Mouse (Mus musculus) myocyte (in vitro differentiated cells): ENCODE measurements around the gene Hes7. TPM values are rescaled to one million over a fixed set of nuclear protein-coding genes. Genes with fewer than 3 reads are reported as not detected.

Source experiments
- H3K27me3 ChIP-seq: one replicate; pipeline ENCODE4 v1.6.1; 2011; ENCODE audit not compliant: control insufficient read depth, insufficient read depth, insufficient read length
- H3K36me3 ChIP-seq: one replicate; pipeline ENCODE4 v1.6.1; 2011; ENCODE audit not compliant: control insufficient read depth, insufficient read depth
- H3K4me2 ChIP-seq: one replicate; pipeline ENCODE4 v1.6.1; 2011; ENCODE audit warnings: low read depth, control low read depth
- H3K4me3 ChIP-seq: one replicate; pipeline ENCODE4 v1.5.1; 2011; ENCODE audit warnings: mild to moderate bottlenecking, control low read depth, moderate library complexity
- H3K79me2 ChIP-seq: one replicate; pipeline ENCODE4 v1.6.1; 2011; ENCODE audit not compliant: control insufficient read depth, insufficient read depth
- H3ac ChIP-seq: one replicate; pipeline ENCODE4 v1.6.1; 2011; ENCODE audit not compliant: control insufficient read depth, insufficient read length
- CEBPB ChIP-seq: IDR thresholded peaks from 2 replicates; pipeline ENCODE4 v1.6.1; 2011; ENCODE audit warnings: mild to moderate bottlenecking, moderate library complexity; ENCODE audit not compliant: poor library complexity, insufficient read depth, severe bottlenecking
- E2F4 ChIP-seq: IDR thresholded peaks from one replicate; pipeline ENCODE4 v1.6.1; 2011; ENCODE audit warnings: mild to moderate bottlenecking, control low read depth, moderate library complexity; ENCODE audit not compliant: insufficient read depth
- MAX ChIP-seq: IDR thresholded peaks from one replicate; pipeline ENCODE4 v1.6.1; 2011; ENCODE audit warnings: low read depth, mild to moderate bottlenecking, control low read depth
- MYOD1 ChIP-seq, 3 experiments: IDR thresholded peaks; one replicate each; pipeline ENCODE4 v1.6.1; 2011; ENCODE audit warnings: control low read depth in 2 of 3, low read depth in 2 of 3, mild to moderate bottlenecking in 2 of 3, moderate library complexity in 1 of 3; ENCODE audit not compliant: insufficient read length in 2 of 3, control insufficient read depth in 1 of 3
- MYOG ChIP-seq, 3 experiments: IDR thresholded peaks; one replicate each; pipeline ENCODE4 v1.6.1; 2011; ENCODE audit warnings: control low read depth in 2 of 3, low read depth in 2 of 3, mild to moderate bottlenecking in 2 of 3; ENCODE audit not compliant: insufficient read length in 2 of 3, control insufficient read depth in 1 of 3, insufficient read depth in 1 of 3
- POLR2A ChIP-seq: IDR thresholded peaks from one replicate; pipeline ENCODE4 v1.6.1; 2011; ENCODE audit warnings: low read depth, mild to moderate bottlenecking, control low read depth, moderate library complexity; ENCODE audit not compliant: insufficient read length
- POLR2AphosphoS2 ChIP-seq: IDR thresholded peaks from one replicate; pipeline ENCODE4 v1.6.1; 2011; ENCODE audit warnings: low read depth, control low read depth; ENCODE audit not compliant: insufficient read length
- REST ChIP-seq: IDR thresholded peaks from one replicate; pipeline ENCODE4 v1.6.1; 2011; ENCODE audit warnings: mild to moderate bottlenecking, control low read depth, moderate library complexity; ENCODE audit not compliant: insufficient read depth, insufficient read length
- SRF ChIP-seq: IDR thresholded peaks from one replicate; pipeline ENCODE4 v1.6.1; 2011; ENCODE audit warnings: low read depth; ENCODE audit not compliant: control insufficient read depth, insufficient read length
- TCF12 ChIP-seq: IDR thresholded peaks from one replicate; pipeline ENCODE4 v1.6.1; 2011; ENCODE audit warnings: mild to moderate bottlenecking, control low read depth; ENCODE audit not compliant: poor library complexity, insufficient read depth, severe bottlenecking
- TCF3 ChIP-seq: IDR thresholded peaks from one replicate; pipeline ENCODE4 v1.6.1; 2011; ENCODE audit warnings: low read depth, control low read depth; ENCODE audit not compliant: insufficient read length
- USF1 ChIP-seq: IDR thresholded peaks from one replicate; pipeline ENCODE4 v1.6.1; 2011; ENCODE audit warnings: low read depth, mild to moderate bottlenecking, control low read depth, moderate library complexity
- polyA plus RNA-seq: library from polyadenylated mRNA; unstranded; fragments of >200 nt; fragmentation: generic; extraction: Trizol; gene quantifications from one replicate; pipeline ENCODE4 v1.2.1, GENCODE M21; 2012; ENCODE audit warnings: missing spikeins

Gene Hes7
- polyA plus RNA-seq, 1 experiment = 0.28 TPM

DNA sequence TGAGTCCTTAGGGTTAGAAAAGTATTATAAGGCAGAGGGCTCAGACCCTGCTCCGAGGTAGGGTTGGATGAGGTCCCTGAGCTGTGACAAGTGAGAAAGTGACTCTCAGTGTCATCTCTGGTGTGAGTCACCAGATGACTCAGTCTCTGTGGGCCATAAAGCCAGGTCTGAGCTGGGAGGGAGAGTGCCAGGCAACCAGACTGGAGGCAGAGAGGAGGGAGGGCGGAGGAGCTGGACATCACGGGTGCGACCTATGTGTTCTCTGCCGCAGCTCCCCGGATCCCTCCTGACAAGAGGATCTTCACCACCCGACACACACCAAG is 17.8 kb upstream of the Hes7 start:
- no peak for TF ChIP-seq CEBPB
- no peak for TF ChIP-seq USF1
- TF ChIP-seq POLR2AphosphoS2 = no peak
- TF ChIP-seq POLR2A = no peak
- TF ChIP-seq MYOG (IDR thresholded peaks at IDR 0.05; ENCODE audit: control insufficient read depth in 1 of 3, insufficient read depth in 1 of 3, insufficient read length in 2 of 3, low read depth in 2 of 3) = no peak
- TF ChIP-seq TCF3 = no peak
- Histone ChIP-seq H3K79me2 (peaks cover 10% of the 10 kb centered on the region), H3K36me3 (peaks cover 34% of the 10 kb centered on the region), H3K4me2 (peak overlapping the region; percentile 30), H3K27me3 (no peaks in the 10 kb centered on the region), H3ac (no peak overlapping the region), H3K4me3 (no peak overlapping the region)

DNA sequence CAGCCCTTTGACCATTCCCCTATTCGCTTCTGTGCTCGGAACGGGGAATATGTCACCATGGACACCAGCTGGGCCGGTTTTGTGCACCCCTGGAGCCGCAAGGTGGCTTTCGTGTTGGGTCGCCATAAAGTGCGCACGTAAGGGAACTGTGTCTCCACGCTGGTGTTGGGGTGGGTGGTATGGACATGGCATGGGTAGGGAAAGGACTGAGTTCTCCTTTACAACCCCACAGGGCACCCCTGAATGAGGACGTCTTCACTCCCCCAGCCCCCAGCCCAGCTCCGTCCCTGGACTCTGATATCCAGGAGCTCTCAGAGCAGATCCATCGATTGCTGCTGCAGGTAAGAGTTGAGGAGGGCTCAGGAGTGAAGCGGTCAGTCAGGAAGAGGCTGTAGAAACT is 17.1 kb upstream of the Hes7 start:
- Histone ChIP-seq H3ac (no peak overlapping the region), H3K4me2 (no peak overlapping the region), H3K4me3 (no peak overlapping the region), H3K79me2 (peaks cover 10% of the 10 kb centered on the region), H3K36me3 (peaks cover 36% of the 10 kb centered on the region), H3K27me3 (no peaks in the 10 kb centered on the region)
- TF ChIP-seq MAX (no peak), POLR2A (no peak), REST (no peak)

DNA sequence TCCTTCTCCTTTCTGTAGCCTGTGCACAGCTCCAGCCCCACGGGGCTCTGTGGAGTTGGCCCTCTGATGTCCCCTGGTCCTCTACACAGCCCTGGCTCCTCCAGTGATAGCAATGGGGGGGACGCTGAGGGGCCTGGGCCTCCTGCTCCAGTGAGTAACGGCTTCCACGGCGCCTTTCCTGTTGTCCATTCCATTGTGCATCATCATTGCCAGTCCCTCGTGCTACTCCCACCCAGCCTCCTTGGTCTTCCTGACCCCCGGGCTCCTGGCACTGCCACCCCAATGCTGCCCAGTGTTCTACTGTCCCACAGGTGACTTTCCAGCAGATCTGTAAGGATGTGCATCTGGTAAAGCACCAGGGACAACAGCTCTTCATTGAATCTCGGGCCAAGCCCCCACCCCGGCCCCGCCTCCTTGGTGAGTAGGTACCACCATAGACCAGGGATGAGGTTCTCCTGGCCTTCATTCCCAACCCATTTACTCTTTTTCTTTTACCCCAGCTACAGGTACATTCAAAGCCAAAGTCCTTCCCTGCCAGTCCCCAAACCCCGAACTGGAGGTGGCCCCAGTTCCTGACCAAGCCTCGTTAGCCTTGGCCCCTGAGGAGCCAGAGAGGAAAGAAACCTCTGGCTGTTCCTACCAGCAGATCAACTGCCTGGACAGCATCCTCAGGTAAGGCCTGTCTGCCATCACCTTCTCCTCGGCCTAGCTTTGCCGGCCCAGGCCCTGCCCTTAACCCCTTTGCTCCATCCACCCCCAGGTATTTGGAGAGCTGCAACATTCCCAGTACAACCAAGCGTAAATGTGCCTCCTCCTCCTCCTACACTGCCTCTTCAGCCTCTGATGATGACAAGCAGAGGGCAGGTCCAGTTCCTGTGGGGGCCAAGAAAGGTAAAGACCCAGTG is 16.4 kb upstream of the Hes7 start:
- peaks cover 10% of the 10 kb centered on the region for H3K79me2 ChIP-seq
- no peak for TF ChIP-seq SRF
- TF ChIP-seq MAX = no peak
- TF ChIP-seq MYOG (IDR thresholded peaks at IDR 0.05; ENCODE audit: control insufficient read depth in 1 of 3, insufficient read depth in 1 of 3, insufficient read length in 2 of 3, low read depth in 2 of 3) = no peak
- no peak for TF ChIP-seq TCF12
- no peak overlapping the region for H3K4me3 ChIP-seq
- peaks cover 40% of the 10 kb centered on the region for H3K36me3 ChIP-seq
- H3ac ChIP-seq = no peak overlapping the region
- H3K27me3 ChIP-seq = no peaks in the 10 kb centered on the region
- H3K4me2 ChIP-seq = no peak overlapping the region

DNA sequence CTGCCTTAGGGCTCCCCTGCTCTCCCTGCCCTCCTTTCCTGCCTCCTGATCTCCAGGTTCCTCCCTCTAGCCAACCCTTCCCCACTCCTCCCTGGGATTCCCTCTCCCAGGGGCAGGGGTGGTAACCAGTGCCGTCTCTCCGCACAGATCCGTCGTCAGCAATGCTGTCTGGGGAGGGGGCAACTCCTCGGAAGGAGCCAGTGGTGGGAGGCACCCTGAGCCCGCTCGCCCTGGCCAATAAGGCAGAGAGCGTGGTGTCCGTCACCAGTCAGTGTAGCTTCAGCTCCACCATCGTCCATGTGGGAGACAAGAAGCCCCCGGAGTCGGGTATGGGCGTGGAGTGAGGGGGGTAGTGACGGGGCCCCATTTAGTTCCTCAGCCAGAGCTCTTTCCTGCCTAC is 15.7 kb upstream of the Hes7 start:
- Histone ChIP-seq H3K4me2 (no peak overlapping the region), H3ac (no peak overlapping the region), H3K79me2 (peaks cover 10% of the 10 kb centered on the region), H3K4me3 (no peak overlapping the region), H3K36me3 (peaks cover 40% of the 10 kb centered on the region), H3K27me3 (no peaks in the 10 kb centered on the region)
- no peak for TF ChIP-seq POLR2A
- TF ChIP-seq MAX = no peak
- no peak for TF ChIP-seq MYOG (IDR thresholded peaks at IDR 0.05; ENCODE audit: control insufficient read depth in 1 of 3, insufficient read depth in 1 of 3, insufficient read length in 2 of 3, low read depth in 2 of 3)
- no peak for TF ChIP-seq TCF12
- TF ChIP-seq CEBPB = no peak
- TF ChIP-seq E2F4 = no peak

DNA sequence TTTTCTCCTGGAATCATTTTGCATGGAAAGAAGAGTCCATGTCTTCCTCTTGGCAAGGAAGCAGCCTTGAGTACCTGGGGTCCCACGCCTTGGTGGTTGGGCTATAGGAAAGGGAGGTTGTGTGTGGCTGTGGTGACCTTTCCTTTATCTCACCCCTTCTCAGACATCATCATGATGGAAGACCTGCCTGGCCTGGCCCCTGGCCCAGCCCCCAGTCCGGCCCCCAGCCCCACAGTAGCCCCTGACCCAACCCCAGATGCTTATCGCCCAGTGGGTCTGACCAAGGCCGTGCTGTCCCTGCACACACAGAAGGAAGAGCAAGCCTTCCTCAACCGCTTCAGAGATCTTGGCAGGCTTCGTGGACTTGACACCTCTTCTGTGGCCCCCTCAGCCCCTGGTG is 15.0 kb upstream of the Hes7 start:
- Histone ChIP-seq H3K36me3 (peaks cover 40% of the 10 kb centered on the region), H3K27me3 (no peaks in the 10 kb centered on the region), H3ac (no peak overlapping the region), H3K4me2 (no peak overlapping the region), H3K79me2 (peaks cover 7% of the 10 kb centered on the region), H3K4me3 (no peak overlapping the region)
- no peak for TF ChIP-seq POLR2A
- no peak for TF ChIP-seq MYOD1 (IDR thresholded peaks at IDR 0.05; ENCODE audit: control insufficient read depth in 1 of 3, insufficient read length in 2 of 3, low read depth in 2 of 3)
- TF ChIP-seq CEBPB = no peak
- no peak for TF ChIP-seq E2F4
- TF ChIP-seq REST = no peak
- TF ChIP-seq TCF12 = no peak
- TF ChIP-seq SRF = no peak
- TF ChIP-seq POLR2AphosphoS2 = no peak
- TF ChIP-seq USF1 = no peak
- no peak for TF ChIP-seq TCF3
- no peak for TF ChIP-seq MYOG (IDR thresholded peaks at IDR 0.05; ENCODE audit: control insufficient read depth in 1 of 3, insufficient read depth in 1 of 3, insufficient read length in 2 of 3, low read depth in 2 of 3)
- TF ChIP-seq MAX = no peak
